Mouse (Mus musculus) embryonic fibroblast, embryonic 13.5 days (primary cell): ENCODE measurements around the gene Asb18. TPM values are rescaled to one million over a fixed set of nuclear protein-coding genes. Genes with fewer than 3 reads are reported as not detected.

Experiments
- H3K27ac ChIP-seq: 2 replicates; pipeline ENCODE4 v1.5.1; 2012; ENCODE audit warnings: low read length, control low read depth, inconsistent platforms; ENCODE audit not compliant: insufficient read depth
- H3K4me1 ChIP-seq: 2 replicates; pipeline ENCODE4 v1.6.1; 2011; ENCODE audit warnings: low read length; ENCODE audit not compliant: control insufficient read depth, insufficient read depth
- H3K4me3 ChIP-seq: 2 replicates; pipeline ENCODE4 v1.5.1; 2011; ENCODE audit warnings: mild to moderate bottlenecking, control low read depth, low read length; ENCODE audit not compliant: insufficient read depth
- CTCF ChIP-seq: IDR thresholded peaks from 2 replicates; pipeline ENCODE4 v1.5.1; 2011; ENCODE audit warnings: mild to moderate bottlenecking, control low read depth, low read length, moderate library complexity, borderline replicate concordance; ENCODE audit not compliant: insufficient read depth
- POLR2A ChIP-seq: IDR thresholded peaks from 2 replicates; pipeline ENCODE4 v1.6.1; 2011; ENCODE audit warnings: low read depth, mild to moderate bottlenecking, control low read depth, low read length, moderate library complexity
- polyA plus RNA-seq: library from polyadenylated mRNA; stranded (reverse); fragments of >200 nt; gene quantifications from 2 replicates; pipeline ENCODE4 v1.2.4, GENCODE M21; 2011; ENCODE audit warnings: low read depth; ENCODE audit not compliant: missing spikeins, insufficient read length

Asb18 gene
- polyA plus RNA-seq, 1 experiment = not detected

- TF ChIP-seq CTCF (no peak), POLR2A (no peak)
- no peak overlapping the region for H3K27ac ChIP-seq
- no peaks in the 10 kb centered on the region for H3K4me1 ChIP-seq
- no peak overlapping the region for H3K4me3 ChIP-seq
Observed at GRCm38 (mm10) chr1:89976411-89976810, 38.1 kb downstream of the Asb18 start.

- Histone ChIP-seq H3K27ac (no peak overlapping the region), H3K4me1 (no peaks in the 10 kb centered on the region), H3K4me3 (no peak overlapping the region)
- TF ChIP-seq POLR2A = no peak
- TF ChIP-seq CTCF = no peak
Observed at GRCm38 (mm10) chr1:89974541-89974940, 39.9 kb downstream of the Asb18 start.

- no peak for TF ChIP-seq CTCF
- TF ChIP-seq POLR2A = no peak
- H3K27ac ChIP-seq = no peak overlapping the region
Observed at GRCm38 (mm10) chr1:89971848-89972247, 42.6 kb downstream of the Asb18 start.

GRCm38 (mm10) chr1:89969714-89970110 lies 44.8 kb downstream of the Asb18 start:
- no peak for TF ChIP-seq CTCF
- TF ChIP-seq POLR2A = no peak
- Histone ChIP-seq H3K4me1 (no peaks in the 10 kb centered on the region), H3K27ac (no peak overlapping the region), H3K4me3 (no peak overlapping the region)

More at GRCm38 (mm10) chr1:89971848-89972247, 42.6 kb downstream of the Asb18 start:
- Histone ChIP-seq H3K4me3 (no peak overlapping the region), H3K4me1 (no peaks in the 10 kb centered on the region)

GRCm38 (mm10) chr1:89969072-89969713 lies 45.3 kb downstream of the Asb18 start:
- H3K27ac ChIP-seq = no peak overlapping the region
- no peak overlapping the region for H3K4me3 ChIP-seq
- TF ChIP-seq POLR2A (no peak), CTCF (no peak)
- no peaks in the 10 kb centered on the region for H3K4me1 ChIP-seq

GRCm38 (mm10) chr1:89968111-89968851 lies 46.2 kb downstream of the Asb18 start:
- Histone ChIP-seq H3K4me3 (peak overlapping the region; percentile 26), H3K4me1 (no peaks in the 10 kb centered on the region), H3K27ac (no peak overlapping the region)
- TF ChIP-seq CTCF (no peak), POLR2A (no peak)

GRCm38 (mm10) chr1:89967585-89967984 lies 46.9 kb downstream of the Asb18 start:
- H3K4me3 ChIP-seq = no peak overlapping the region
- no peak for TF ChIP-seq POLR2A
- TF ChIP-seq CTCF = no peak

GRCm38 (mm10) chr1:89964426-89964825 lies 50.0 kb downstream of the Asb18 start:
- no peak for TF ChIP-seq CTCF
- TF ChIP-seq POLR2A = no peak
- H3K4me1 ChIP-seq = no peaks in the 10 kb centered on the region
- H3K27ac ChIP-seq = no peak overlapping the region
- H3K4me3 ChIP-seq = no peak overlapping the region

More at GRCm38 (mm10) chr1:89967585-89967984, 46.9 kb downstream of the Asb18 start:
- no peaks in the 10 kb centered on the region for H3K4me1 ChIP-seq
- no peak overlapping the region for H3K27ac ChIP-seq

GRCm38 (mm10) chr1:89963296-89963695 lies 51.2 kb downstream of the Asb18 start:
- H3K4me1 ChIP-seq = no peaks in the 10 kb centered on the region
- H3K4me3 ChIP-seq = no peak overlapping the region
- H3K27ac ChIP-seq = no peak overlapping the region
- TF ChIP-seq POLR2A (no peak), CTCF (no peak)

- H3K4me1 ChIP-seq = no peaks in the 10 kb centered on the region
- no peak overlapping the region for H3K27ac ChIP-seq
- H3K4me3 ChIP-seq = no peak overlapping the region
- TF ChIP-seq POLR2A (no peak), CTCF (no peak)
Observed at GRCm38 (mm10) chr1:89962092-89962491, 52.4 kb downstream of the Asb18 start.

GRCm38 (mm10) chr1:89959393-89959792 lies 55.1 kb downstream of the Asb18 start:
- no peak overlapping the region for H3K4me3 ChIP-seq
- no peak overlapping the region for H3K27ac ChIP-seq
- no peak for TF ChIP-seq POLR2A
- no peak for TF ChIP-seq CTCF
- H3K4me1 ChIP-seq = no peaks in the 10 kb centered on the region
